Mouse (Mus musculus): ENCODE data around the gene Snx27. TPM values are rescaled to one million over a fixed set of nuclear protein-coding genes. Genes with fewer than 3 reads are reported as not detected.

Gene Snx27
- polyA plus RNA-seq, 3 experiments from 2014 or later: 12.2 to 17.5 (median 16.6) TPM

DNA sequence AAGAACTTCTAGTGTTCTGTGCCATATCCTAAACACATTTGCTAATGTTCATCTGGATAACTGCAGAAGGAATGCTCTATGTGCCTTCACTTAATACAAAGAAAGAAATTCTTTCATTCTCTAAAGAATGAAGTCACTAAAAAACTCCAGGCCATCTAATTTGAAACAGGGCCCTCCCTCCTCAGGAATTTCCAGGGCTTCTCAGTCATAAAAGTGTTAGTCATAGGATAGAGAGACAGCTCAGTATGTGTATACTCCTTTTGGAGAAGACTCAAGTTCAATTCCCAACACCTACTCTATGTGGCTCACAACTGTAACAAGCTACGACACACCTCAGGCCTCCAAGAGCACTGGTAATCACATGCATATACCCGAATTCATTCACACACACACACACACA, 17.0 kb downstream of the Snx27 start:
- ATAC-seq: no peak

GRCm38 (mm10) chr3:94565127-94565526, 17.4 kb downstream of the Snx27 start:
- no peak for ATAC-seq

DNA sequence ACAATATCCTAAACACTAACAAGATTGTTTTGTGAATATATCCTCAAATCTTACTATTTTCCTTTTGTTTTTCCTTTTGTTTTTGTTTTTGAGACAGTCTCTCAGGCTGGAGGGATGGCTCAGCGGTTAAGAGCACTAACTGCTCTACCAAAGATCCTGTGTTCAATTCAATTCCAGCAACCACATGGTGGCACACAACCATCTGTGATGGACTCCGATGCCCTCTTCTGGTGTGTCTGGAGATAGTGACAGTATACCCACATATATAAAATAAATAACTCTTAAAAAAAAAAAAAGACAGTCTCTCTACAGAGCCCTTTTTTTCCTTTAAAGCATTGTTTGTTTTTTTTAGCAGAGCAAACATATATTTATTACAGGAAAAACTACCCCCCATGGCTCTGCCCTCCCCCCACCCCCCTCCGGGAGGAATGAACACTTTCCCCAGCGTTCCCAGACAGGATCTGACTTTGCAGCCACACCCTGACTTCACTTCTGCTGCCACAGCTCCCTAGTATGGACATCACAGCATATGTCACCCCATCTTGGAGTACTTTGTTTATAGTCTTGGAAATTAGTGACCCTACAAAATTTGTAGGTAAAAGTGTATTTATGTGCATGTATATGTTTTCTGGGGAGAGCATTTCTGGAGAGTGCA, 18.0 kb downstream of the Snx27 start:
- ATAC-seq: no peak

- ATAC-seq: no peak
These were observed 19.4 kb downstream of the Snx27 start for GRCm38 (mm10) chr3:94563163-94563562.

GRCm38 (mm10) chr3:94559931-94560429, 22.5 kb downstream of the Snx27 start:
- no peak for ATAC-seq

DNA sequence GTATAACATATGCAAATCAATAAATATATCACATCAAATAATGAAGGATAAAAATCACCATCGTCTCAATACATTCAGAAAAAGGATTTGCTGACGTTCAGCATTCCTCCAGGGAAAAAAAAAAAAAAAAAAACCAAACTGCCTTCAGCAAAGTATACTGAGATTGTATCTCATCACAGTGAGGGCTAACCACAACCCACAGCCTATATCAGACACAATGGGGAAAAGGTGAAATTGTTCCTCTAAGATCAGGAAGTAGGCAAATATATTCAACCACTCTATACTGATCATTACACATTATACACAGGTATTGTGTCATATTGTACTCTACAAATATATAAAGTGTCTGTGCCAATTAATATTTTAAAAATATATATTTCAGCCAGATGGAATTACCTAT, 33.5 kb downstream of the Snx27 start:
- ATAC-seq: no peak

DNA sequence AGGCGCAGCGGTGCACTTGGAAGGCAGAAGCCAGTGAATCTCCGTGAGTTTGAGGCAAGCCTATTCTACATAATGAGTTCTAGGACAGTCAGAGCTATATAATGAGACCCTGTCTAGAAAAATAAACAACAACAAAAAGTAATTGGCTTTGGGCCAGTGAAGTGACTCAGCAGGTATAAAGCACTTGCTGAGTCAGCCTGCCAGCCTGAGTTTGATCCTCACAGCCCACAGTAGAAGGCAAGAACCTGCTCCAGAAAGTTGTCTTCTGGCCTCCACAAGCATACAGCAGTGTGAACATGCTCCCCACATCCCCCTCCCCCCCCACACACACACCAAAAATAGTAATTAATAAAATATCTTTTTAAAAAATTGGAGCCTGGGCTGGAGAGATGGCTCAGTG, 45.3 kb downstream of the Snx27 start:
- no peak for ATAC-seq

GRCm38 (mm10) chr3:94533968-94534367, 48.5 kb downstream of the Snx27 start:
- ATAC-seq: no peak

DNA sequence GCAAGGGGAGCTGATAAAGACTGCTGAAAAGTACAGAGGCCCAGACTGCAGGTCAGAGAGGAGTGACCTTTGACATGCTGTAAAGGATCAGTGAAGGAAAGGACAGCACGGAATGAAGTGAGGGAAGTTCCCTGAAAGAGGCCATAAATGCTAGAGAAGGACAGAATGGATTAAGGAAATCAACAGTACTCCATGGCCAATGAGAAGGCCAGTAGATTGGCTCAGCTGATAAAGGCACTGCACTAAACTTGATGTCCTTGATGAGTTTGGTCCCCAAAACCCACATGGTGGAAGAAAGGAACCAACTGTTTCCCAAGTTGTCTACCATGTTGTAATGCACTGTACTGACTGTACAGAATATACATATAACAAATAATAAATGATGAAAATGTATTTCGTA, 55.8 kb downstream of the Snx27 start:
- ATAC-seq: no peak

DNA sequence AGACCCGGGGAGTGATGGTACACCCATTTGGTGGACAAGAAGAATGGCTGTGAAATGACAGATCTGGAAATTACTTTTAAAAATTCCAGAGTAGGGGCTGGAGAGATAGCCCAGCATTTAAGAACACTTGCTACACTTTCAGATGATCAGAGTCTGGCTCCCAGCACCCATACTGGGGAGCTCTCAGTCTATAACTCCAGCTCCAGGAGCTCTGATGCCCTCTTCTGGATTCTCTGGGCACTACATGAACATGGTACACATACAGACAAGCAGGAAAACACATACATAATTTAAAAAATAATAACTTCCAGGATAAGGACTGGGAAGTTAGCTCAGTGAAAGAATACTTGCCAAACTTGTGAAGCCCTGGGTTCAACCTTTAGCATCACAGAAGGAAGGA, 75.9 kb downstream of the Snx27 start:
- no peak for ATAC-seq

GRCm38 (mm10) chr3:94502243-94502642, 80.3 kb downstream of the Snx27 start:
- ATAC-seq: no peak

DNA sequence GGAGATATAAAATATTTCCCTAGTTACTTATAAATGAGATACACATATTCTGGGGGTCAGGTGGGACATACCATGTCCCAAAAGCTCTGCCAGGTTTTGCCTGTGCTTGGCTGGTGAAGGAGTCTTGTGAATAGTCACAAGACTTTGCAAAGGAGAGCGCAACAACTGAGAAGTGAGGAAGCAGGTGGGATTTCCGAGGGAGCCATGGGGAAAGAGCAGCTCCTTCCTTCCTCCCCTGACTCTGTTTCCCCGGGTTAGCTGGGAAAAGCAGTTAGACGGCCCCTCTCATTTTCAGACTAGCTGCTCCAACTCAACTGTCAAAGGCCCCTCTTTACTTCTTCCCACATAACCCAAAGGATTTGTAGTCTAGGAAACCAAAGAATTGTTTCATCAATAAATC, 85.4 kb downstream of the Snx27 start:
- no peak for ATAC-seq

GRCm38 (mm10) chr3:94487581-94487980, 94.9 kb downstream of the Snx27 start:
- no peak for ATAC-seq

GRCm38 (mm10) chr3:94485922-94486321, 96.6 kb downstream of the Snx27 start:
- no peak for ATAC-seq

GRCm38 (mm10) chr3:94483790-94484439, 98.6 kb downstream of the Snx27 start:
- peak; percentile 63 for ATAC-seq

DNA sequence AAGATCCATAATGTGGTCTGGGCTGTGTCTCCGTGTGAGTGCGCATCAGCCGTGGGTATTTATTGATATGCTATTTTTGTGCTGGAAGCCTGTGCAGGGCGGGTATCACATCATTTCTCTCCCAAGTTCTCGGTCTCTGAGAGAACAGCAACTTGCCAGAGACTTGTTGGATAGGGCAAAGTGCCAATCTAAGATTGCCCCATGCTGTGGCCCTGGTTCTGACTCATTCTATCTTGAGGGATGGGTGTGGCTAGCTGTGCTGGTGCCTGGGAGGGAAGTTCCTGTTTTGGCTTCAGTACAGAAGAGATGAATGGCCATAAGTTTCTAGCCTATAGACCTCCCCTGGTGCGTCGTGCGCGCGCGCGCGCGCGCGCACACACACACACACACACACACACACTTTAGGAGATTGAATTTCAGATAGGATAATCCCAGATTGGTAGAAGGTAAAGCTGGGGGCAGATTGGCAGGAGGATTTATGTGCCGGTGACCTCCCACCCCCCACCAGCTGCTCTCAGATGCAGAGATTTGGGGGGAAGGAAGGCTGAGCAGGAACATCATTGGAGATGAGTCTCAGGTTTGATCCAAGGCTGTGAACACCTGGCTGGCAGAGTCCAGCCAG, 99.6 kb downstream of the Snx27 start:
- peak; percentile 39 for ATAC-seq

GRCm38 (mm10) chr3:94481429-94481828, 101.1 kb downstream of the Snx27 start:
- ATAC-seq: no peak

GRCm38 (mm10) chr3:94480291-94480884, 102.1 kb downstream of the Snx27 start, which contains the start of gene Riiad1:
Gene Riiad1 (minus strand): TSS chr3:94480341.
- ATAC-seq: no peak

GRCm38 (mm10) chr3:94479564-94479963, 103.0 kb downstream of the Snx27 start:
- no peak for ATAC-seq

DNA sequence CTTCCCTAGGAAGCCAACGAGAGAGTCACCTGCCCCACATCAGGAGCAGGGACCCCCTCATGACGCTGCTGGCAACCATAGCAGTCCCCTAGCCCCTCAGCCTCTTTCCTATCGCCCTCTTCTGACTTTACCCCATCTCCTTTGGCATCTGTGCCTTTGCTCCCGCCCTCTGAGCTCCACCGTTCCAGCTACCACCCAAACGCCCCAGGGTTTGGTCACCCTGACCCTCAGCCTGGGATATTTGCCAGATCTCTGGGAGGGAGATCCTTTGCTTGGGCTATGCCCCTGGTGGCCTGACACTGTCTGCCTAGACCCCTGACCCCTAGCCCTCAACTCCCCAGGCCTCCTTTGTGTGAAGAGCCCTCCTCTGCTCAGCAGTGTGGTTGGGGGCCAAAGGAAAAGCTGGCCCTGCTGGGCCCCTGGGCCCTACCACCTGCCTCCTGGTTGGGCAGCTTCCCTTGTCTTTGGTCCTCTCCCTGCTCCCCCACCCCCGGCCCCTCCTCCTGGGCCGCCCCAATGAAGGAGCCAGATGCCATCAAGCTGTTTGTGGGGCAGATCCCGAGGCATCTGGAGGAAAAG, 103.8 kb downstream of the Snx27 start:
- no peak for ATAC-seq

DNA sequence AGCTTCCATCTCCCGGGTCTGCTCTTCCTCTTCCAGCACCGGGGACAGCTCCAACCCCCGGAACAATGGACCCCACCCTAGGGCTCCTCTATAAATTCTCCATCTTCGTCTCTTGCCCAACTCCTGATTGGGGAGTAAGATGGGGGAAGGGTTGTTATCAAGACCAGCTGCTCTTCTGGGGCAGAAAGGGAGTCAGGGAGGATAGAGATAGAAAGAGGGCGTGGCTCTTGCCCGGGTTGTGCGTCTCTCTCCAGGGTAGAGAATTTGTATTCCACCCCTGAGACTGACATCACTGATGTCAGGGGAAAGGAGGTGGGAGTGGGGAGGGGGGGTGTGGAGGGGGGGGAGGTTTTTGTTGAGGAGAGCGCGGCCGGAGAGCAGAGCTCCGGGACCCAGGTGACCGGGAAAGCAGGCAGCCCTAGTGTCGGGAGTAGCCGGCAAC, 104.5 kb downstream of the Snx27 start, which contains the start of gene Celf3:
Gene Celf3 (plus strand): TSS at position 315 of the 442 bp plus-strand sequence.
- no peak for ATAC-seq

- ATAC-seq: no peak
These were observed 105.1 kb downstream of the Snx27 start for GRCm38 (mm10) chr3:94477444-94477843.
